Mouse (Mus musculus) midbrain, postnatal 0 days (tissue): Measurements from ENCODE around the gene Acss1. TPM values are rescaled to one million over a fixed set of nuclear protein-coding genes. Genes with fewer than 3 reads are reported as not detected.

Source experiments
- ATAC-seq: fragments of 200-750 bp; cut with Nextera tagmentation; 2 replicates; pipeline ENCODE4 v1.8.0; 2017; ENCODE audit warnings: moderate number of reproducible peaks, mild to moderate bottlenecking, moderate TSS enrichment, moderate library complexity; ENCODE audit not compliant: low FRiP score
- DNase-seq: peaks from one replicate; pipeline ENCODE4 v3.0.0-alpha.2; 2015; ENCODE audit warnings: low spot score
- H3K27ac ChIP-seq: fragments of 300-500 bp; sonication (generic); 2 replicates; pipeline ENCODE4 v1.5.1; 2014; ENCODE audit warnings: low read depth, mild to moderate bottlenecking, low read length, mixed read lengths
- H3K27me3 ChIP-seq: fragments of 300-500 bp; sonication (generic); 2 replicates; pipeline ENCODE4 v1.6.1; 2014; ENCODE audit warnings: low read length, control low read depth, mixed read lengths; ENCODE audit not compliant: insufficient read depth
- H3K36me3 ChIP-seq: fragments of 300-500 bp; sonication (generic); 2 replicates; pipeline ENCODE4 v1.6.1; 2014; ENCODE audit warnings: low read length, control low read depth, mixed read lengths; ENCODE audit not compliant: insufficient read depth
- H3K4me1 ChIP-seq: fragments of 300-500 bp; sonication (generic); 2 replicates; pipeline ENCODE4 v1.6.1; 2014; ENCODE audit warnings: mild to moderate bottlenecking, control low read depth, antibody characterized with exemption, low read length, mixed read lengths; ENCODE audit not compliant: insufficient read depth
- H3K4me2 ChIP-seq: fragments of 300-500 bp; sonication (generic); 2 replicates; pipeline ENCODE4 v1.6.1; 2014; ENCODE audit warnings: low read depth, mild to moderate bottlenecking, low read length, mixed read lengths; ENCODE audit not compliant: poor library complexity, severe bottlenecking
- H3K4me3 ChIP-seq: fragments of 300-500 bp; sonication (generic); 2 replicates; pipeline ENCODE4 v1.5.1; 2014; ENCODE audit warnings: low read depth, mild to moderate bottlenecking, low read length, moderate library complexity
- H3K9ac ChIP-seq: fragments of 300-500 bp; sonication (generic); replicated peaks from 2 replicates; pipeline ENCODE4 v1.6.1; 2014; ENCODE audit warnings: mild to moderate bottlenecking, low read length, moderate library complexity, mixed read lengths; ENCODE audit not compliant: poor library complexity, severe bottlenecking
- H3K9me3 ChIP-seq: fragments of 300-500 bp; sonication (generic); 2 replicates; pipeline ENCODE4 v1.6.1; 2016; ENCODE audit warnings: low read length, control low read depth
- CTCF ChIP-seq: IDR thresholded peaks from 2 replicates; pipeline ENCODE4 v1.5.1; 2016; ENCODE audit warnings: antibody characterized with exemption, mild to moderate bottlenecking
- WGBS: fragments of 180-500 bp; shearing (Covaris S2); extraction: QIAGEN DNeasy Blood & Tissue Kit; methylation state at CpG from one replicate; pipeline ENCODE4 v1.1.7; 2014; 5-methylcytosine and 5-hydroxymethylcytosine counted together
- polyA plus RNA-seq: library from polyadenylated mRNA; unstranded; fragments of >200 nt; fragmentation: Nextera tagmentation; extraction: Ambion mirVana; gene quantifications from 2 replicates; pipeline ENCODE4 v1.2.1, GENCODE M21; 2015
- total RNA-seq: library from RNA; depleted of rRNA; stranded (reverse); fragments of >200 nt; gene quantifications from 2 replicates; pipeline ENCODE4 v1.2.3, GENCODE M21; 2014

The Acss1 gene
- total and polyA plus RNA-seq, 2 experiments from 2014 or later: 14.5 to 22.7 TPM

DNA sequence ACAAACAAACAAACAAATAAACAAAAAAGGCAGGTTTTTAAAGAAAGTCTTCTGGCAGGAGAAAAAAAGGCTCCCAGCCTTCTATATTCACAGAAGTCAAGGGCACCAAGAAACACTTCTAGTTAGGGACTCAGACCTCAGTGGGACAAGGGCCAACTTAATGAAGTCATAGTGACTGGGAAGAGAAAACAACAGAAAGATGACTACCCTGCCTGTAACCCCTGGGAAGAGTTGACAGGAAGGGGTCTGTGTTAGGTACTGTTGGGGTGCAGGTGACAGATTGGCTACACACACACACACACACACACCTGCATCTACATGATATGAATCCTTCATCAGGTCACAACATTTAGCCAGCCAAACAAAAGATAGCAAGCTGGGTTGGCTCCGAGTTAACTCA is 25.1 kb downstream of the Acss1 start:
- Histone ChIP-seq H3K36me3 (no peaks in the 10 kb centered on the region), H3K27ac (peak overlapping the region; percentile 83), H3K4me3 (no peak overlapping the region), H3K27me3 (no peaks in the 10 kb centered on the region), H3K4me2 (no peak overlapping the region), H3K4me1 (no peaks in the 10 kb centered on the region), H3K9ac (no peak overlapping the region), H3K9me3 (no peaks in the 10 kb centered on the region)
- WGBS: 77% methylated on average over 1 of the region's 1 CpGs
- ATAC-seq: no peak
- TF ChIP-seq CTCF: no peak
- no peak for DNase-seq

DNA sequence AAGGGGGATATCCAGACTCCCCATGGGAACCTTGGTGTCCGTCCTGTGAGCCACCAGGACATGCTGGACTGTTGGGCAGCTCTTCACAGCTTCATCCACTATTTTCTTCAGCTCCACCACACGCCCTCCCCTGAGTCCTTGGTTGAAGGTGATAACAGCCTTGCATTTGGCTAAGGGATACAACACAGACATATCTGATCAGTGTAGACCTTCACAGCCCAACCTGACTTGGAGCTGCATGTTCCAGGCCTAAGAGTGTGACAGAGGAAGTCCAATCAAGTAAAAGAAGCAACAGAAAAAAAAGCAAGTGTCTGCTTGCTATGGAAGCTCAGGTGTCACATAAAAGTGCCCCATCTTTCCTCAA is 29.9 kb downstream of the Acss1 start:
- Histone ChIP-seq H3K4me3 (no peak overlapping the region), H3K36me3 (no peaks in the 10 kb centered on the region), H3K4me1 (no peaks in the 10 kb centered on the region), H3K9me3 (no peaks in the 10 kb centered on the region), H3K9ac (no peak overlapping the region), H3K27ac (peak overlapping the region; percentile 47; the same call in 1 of the 2 replicates), H3K27me3 (no peaks in the 10 kb centered on the region), H3K4me2 (no peak overlapping the region)
- DNase-seq (no peak), ATAC-seq (no peak)
- TF ChIP-seq CTCF: no peak
- 23% methylated on average over 2 of the region's 2 CpGs for WGBS

DNA sequence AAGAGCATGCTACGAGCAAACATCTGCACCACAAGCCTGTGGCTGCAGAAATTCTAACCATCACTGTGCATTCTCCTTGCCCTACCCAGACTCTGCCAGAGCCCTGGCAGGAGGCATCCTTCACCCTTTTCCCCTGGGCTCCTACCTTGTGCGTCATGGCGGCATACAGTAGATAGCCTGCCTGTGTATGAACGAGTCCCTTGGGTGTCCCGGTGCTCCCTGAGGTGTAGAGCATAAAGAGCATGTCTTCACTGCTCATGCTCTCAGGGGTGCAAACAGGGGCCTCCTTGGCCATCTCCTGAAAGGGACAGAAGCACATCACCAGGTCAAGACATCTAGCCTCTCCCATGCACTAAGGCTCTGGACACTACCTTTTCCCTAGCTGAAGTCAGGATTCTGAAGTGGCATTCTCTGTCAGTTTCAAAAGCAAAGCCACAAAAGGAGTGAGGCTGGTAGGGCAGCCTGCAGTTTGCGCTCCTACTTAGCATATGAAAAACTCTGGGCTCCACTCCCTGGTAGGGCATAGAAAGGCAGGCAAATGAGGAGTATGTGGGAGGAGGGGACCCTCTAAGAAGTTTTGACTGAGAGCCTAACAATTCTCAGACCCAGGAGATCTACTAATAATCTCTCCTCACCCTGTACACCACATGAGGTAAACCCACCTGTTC is 30.5 kb downstream of the Acss1 start:
- Histone ChIP-seq H3K4me1 (no peaks in the 10 kb centered on the region), H3K4me2 (no peak overlapping the region), H3K36me3 (no peaks in the 10 kb centered on the region), H3K27me3 (no peaks in the 10 kb centered on the region), H3K4me3 (no peak overlapping the region), H3K27ac (peak overlapping the region; percentile 47), H3K9ac (no peak overlapping the region), H3K9me3 (no peaks in the 10 kb centered on the region)
- ATAC-seq: no peak
- TF ChIP-seq CTCF: no peak
- no peak for DNase-seq
- WGBS: 34% methylated on average over 6 of the region's 6 CpGs

DNA sequence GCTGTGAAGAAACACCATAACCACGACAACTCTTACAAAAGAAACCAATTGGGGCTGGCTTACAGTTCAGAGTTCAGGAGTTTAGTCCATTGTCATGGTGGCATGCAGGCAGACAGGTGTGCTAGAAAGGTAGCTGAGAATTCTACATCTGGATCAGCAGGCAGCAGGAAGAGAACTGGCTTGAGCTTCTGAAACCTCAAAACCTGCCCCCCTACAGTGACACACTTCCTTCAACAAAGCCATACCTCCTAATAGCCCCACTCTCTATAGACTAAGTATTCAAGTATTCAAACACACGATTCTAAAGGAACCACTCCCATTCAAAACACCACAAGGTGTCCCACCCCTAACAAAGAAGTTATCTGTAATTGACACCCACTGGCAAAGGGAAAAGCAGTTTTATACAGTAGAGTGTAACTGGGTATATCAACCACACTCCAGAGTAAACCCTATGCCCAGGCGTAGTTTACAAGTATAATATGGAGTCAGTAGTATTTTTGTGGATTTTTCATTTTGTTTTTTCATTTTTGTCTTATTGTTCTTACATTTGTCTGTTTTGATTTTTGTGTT is 32.3 kb downstream of the Acss1 start:
- DNase-seq (no peak), ATAC-seq (no peak)
- Histone ChIP-seq H3K27me3 (no peaks in the 10 kb centered on the region), H3K9ac (no peak overlapping the region), H3K4me2 (no peak overlapping the region), H3K4me3 (no peak overlapping the region), H3K4me1 (no peaks in the 10 kb centered on the region), H3K27ac (no peak overlapping the region), H3K9me3 (no peaks in the 10 kb centered on the region), H3K36me3 (no peaks in the 10 kb centered on the region)
- TF ChIP-seq CTCF: no peak
- WGBS: 78% methylated on average over 3 of the region's 3 CpGs

DNA sequence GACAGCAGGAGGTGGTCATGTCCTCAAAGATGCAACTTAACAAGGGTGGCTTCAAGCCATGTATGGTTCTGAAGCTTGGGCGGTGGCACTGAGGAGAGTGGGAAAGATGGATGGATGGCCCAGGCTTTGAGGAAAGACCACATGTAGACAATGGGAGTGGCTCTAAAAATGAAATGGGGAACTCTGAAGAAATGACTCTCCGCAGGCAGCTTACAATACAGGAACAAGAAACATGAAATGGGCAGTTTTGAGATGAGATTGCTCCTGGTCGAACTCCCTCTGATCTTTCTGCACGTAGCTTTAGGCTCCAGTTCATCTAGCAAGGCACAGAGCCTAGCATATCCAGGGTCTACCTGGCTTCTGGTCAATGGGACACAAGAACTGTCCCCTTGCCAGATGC is 39.0 kb downstream of the Acss1 start:
- Histone ChIP-seq H3K9ac (no peak overlapping the region), H3K27ac (no peak overlapping the region), H3K36me3 (peaks cover 19% of the 10 kb centered on the region), H3K9me3 (no peaks in the 10 kb centered on the region), H3K27me3 (no peaks in the 10 kb centered on the region), H3K4me1 (no peaks in the 10 kb centered on the region), H3K4me3 (no peak overlapping the region), H3K4me2 (no peak overlapping the region)
- TF ChIP-seq CTCF: no peak
- DNase-seq (no peak), ATAC-seq (no peak)
- WGBS: 89% methylated on average over 4 of the region's 4 CpGs

DNA sequence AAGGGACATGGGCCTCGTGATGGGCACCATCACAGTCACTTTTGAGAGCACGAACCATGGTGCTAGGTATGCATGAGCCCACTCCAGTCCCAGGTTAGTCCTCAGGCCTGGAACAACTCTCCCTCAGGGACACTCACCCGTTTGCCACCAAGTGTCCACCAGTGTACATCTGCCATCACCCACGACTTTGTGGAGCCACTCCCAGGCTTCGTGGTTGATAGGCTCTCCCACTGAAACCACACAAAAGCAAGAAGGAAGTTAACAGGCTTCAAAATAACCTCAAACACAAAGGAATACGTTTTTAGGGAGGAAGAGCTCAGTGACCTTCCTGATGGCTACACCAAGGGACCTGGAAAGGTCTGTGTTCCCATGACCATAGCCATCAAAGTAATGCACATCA is 41.2 kb downstream of the Acss1 start:
- Histone ChIP-seq H3K4me2 (no peak overlapping the region), H3K27me3 (no peaks in the 10 kb centered on the region), H3K9me3 (no peaks in the 10 kb centered on the region), H3K27ac (no peak overlapping the region), H3K4me3 (no peak overlapping the region), H3K4me1 (no peaks in the 10 kb centered on the region), H3K9ac (no peak overlapping the region), H3K36me3 (peaks cover 21% of the 10 kb centered on the region)
- WGBS: 73% methylated on average over 6 of the region's 6 CpGs
- no peak for DNase-seq
- no peak for ATAC-seq
- TF ChIP-seq CTCF: no peak
